Mouse (Mus musculus): ENCODE results near the gene Auh. TPM values are rescaled to one million over a fixed set of nuclear protein-coding genes. Genes with fewer than 3 reads are reported as not detected.

Auh gene
- polyA plus RNA-seq, 1 experiment from 2014 or later: 33.6 TPM

DNA sequence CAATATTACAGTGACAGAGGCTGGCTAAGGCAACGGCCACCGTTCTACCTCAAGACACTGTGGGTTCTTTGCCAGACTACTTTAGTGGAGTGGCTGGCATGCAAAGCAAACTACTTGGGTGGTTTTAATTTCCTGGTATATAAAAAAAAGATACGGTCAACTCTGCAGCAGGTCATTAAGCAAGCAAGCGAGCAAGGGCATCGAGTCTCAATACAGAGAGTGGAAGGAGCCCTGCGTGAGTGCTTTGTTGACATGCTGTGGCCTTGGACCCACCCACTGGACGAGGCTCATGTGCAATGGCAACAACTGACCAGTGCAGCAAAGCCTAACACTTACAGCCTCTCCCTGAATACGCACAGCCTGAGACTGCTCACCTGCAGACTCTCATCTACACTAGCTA is 27.0 kb downstream of the Auh start:
- no peak overlapping the region for H3K4me3 ChIP-seq (ENCODE audit: low read depth, low read length)
- H3K4me2 ChIP-seq (ENCODE audit: low read depth, severe bottlenecking): no peak overlapping the region
- H3K9me3 ChIP-seq (ENCODE audit: control insufficient read depth, low read length): no peaks in the 10 kb centered on the region
- WGBS: 47% methylated on average over 8 of the region's 8 CpGs
- H3K27ac ChIP-seq (replicated peaks; ENCODE audit: low read depth, low read length): no peak overlapping the region
- H3K9ac ChIP-seq (ENCODE audit: low read length): no peak overlapping the region
- H3K4me1 ChIP-seq (ENCODE audit: control insufficient read depth, insufficient read depth, low read length): peaks cover 19% of the 10 kb centered on the region
- DNase-seq (ENCODE audit: low spot score) (no peak), ATAC-seq (ENCODE audit: insufficient number of reproducible peaks, low FRiP score, low TSS enrichment, low read depth) (no peak)
- H3K36me3 ChIP-seq (ENCODE audit: control insufficient read depth, insufficient read depth, low read length): no peaks in the 10 kb centered on the region; the same call in 1 of the 2 replicates
- H3K27me3 ChIP-seq (ENCODE audit: control insufficient read depth, insufficient read depth, low read length): no peaks in the 10 kb centered on the region

- Histone ChIP-seq H3K4me1 (ENCODE audit: control insufficient read depth, insufficient read depth, low read length) (peaks cover 19% of the 10 kb centered on the region), H3K27me3 (ENCODE audit: control insufficient read depth, insufficient read depth, low read length) (no peaks in the 10 kb centered on the region), H3K4me2 (ENCODE audit: low read depth, severe bottlenecking) (no peak overlapping the region), H3K9me3 (ENCODE audit: control insufficient read depth, low read length) (no peaks in the 10 kb centered on the region), H3K27ac (replicated peaks; ENCODE audit: low read depth, low read length) (no peak overlapping the region), H3K4me3 (ENCODE audit: low read depth, low read length) (no peak overlapping the region), H3K36me3 (ENCODE audit: control insufficient read depth, insufficient read depth, low read length) (no peaks in the 10 kb centered on the region), H3K9ac (ENCODE audit: low read length) (no peak overlapping the region)
- WGBS: 92% methylated on average over 5 of the region's 5 CpGs
- no peak for DNase-seq (ENCODE audit: low spot score)
- no peak for ATAC-seq (ENCODE audit: insufficient number of reproducible peaks, low FRiP score, low TSS enrichment, low read depth)
Measured at GRCm38 (mm10) chr13:52899664-52900063, 29.8 kb downstream of the Auh start.

DNA sequence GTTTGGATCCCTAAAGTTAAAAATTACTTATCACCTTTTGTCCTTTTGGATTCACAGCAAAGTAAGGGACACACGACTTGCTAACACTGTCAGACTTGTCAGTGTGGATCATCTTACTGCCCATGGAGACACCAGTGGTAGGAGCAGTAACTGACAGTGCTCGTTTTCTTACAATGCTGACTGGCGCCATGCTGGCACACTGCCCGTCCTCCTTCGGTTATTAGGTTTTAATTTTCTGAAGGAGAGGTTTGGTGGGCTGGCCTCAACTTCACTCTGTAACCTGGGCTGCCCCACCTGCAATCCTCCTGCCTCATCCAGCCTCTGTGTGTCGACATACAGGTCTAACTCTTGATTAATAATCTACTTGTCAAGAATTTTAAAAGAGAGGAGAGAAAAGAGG is 31.7 kb downstream of the Auh start:
- Histone ChIP-seq H3K9ac (ENCODE audit: low read length) (no peak overlapping the region), H3K9me3 (ENCODE audit: control insufficient read depth, low read length) (no peaks in the 10 kb centered on the region), H3K36me3 (ENCODE audit: control insufficient read depth, insufficient read depth, low read length) (no peaks in the 10 kb centered on the region), H3K27ac (replicated peaks; ENCODE audit: low read depth, low read length) (no peak overlapping the region), H3K4me2 (ENCODE audit: low read depth, severe bottlenecking) (no peak overlapping the region), H3K4me1 (ENCODE audit: control insufficient read depth, insufficient read depth, low read length) (peaks cover 10% of the 10 kb centered on the region), H3K4me3 (ENCODE audit: low read depth, low read length) (no peak overlapping the region), H3K27me3 (ENCODE audit: control insufficient read depth, insufficient read depth, low read length) (no peaks in the 10 kb centered on the region)
- ATAC-seq (ENCODE audit: insufficient number of reproducible peaks, low FRiP score, low TSS enrichment, low read depth): no peak
- WGBS: 84% methylated on average over 6 of the region's 6 CpGs
- no peak for DNase-seq (ENCODE audit: low spot score)

- no peak for ATAC-seq (ENCODE audit: insufficient number of reproducible peaks, low FRiP score, low TSS enrichment, low read depth)
- 91% methylated on average over 1 of the region's 1 CpGs for WGBS
Measured at GRCm38 (mm10) chr13:52892791-52893190, 36.7 kb downstream of the Auh start.

GRCm38 (mm10) chr13:52892065-52892503 is 37.4 kb downstream of the Auh start:
- Histone ChIP-seq H3K4me2 (ENCODE audit: low read depth, severe bottlenecking) (no peak overlapping the region), H3K4me3 (ENCODE audit: low read depth, low read length) (no peak overlapping the region), H3K4me1 (ENCODE audit: control insufficient read depth, insufficient read depth, low read length) (peaks cover 2% of the 10 kb centered on the region), H3K27me3 (ENCODE audit: control insufficient read depth, insufficient read depth, low read length) (no peaks in the 10 kb centered on the region), H3K36me3 (ENCODE audit: control insufficient read depth, insufficient read depth, low read length) (no peaks in the 10 kb centered on the region), H3K9me3 (ENCODE audit: control insufficient read depth, low read length) (no peaks in the 10 kb centered on the region), H3K9ac (ENCODE audit: low read length) (no peak overlapping the region), H3K27ac (replicated peaks; ENCODE audit: low read depth, low read length) (no peak overlapping the region)
- ATAC-seq (ENCODE audit: insufficient number of reproducible peaks, low FRiP score, low TSS enrichment, low read depth): no peak
- 66% methylated on average over 10 of the region's 10 CpGs for WGBS
- DNase-seq (ENCODE audit: low spot score): no peak

More at GRCm38 (mm10) chr13:52892791-52893190, 36.7 kb downstream of the Auh start:
- H3K4me2 ChIP-seq (ENCODE audit: low read depth, severe bottlenecking): no peak overlapping the region
- H3K9ac ChIP-seq (ENCODE audit: low read length): no peak overlapping the region
- peaks cover 2% of the 10 kb centered on the region for H3K4me1 ChIP-seq (ENCODE audit: control insufficient read depth, insufficient read depth, low read length)
- H3K27ac ChIP-seq (replicated peaks; ENCODE audit: low read depth, low read length): no peak overlapping the region
- H3K4me3 ChIP-seq (ENCODE audit: low read depth, low read length): no peak overlapping the region
- H3K36me3 ChIP-seq (ENCODE audit: control insufficient read depth, insufficient read depth, low read length): no peaks in the 10 kb centered on the region
- no peaks in the 10 kb centered on the region for H3K9me3 ChIP-seq (ENCODE audit: control insufficient read depth, low read length)
- no peak for DNase-seq (ENCODE audit: low spot score)
- no peaks in the 10 kb centered on the region for H3K27me3 ChIP-seq (ENCODE audit: control insufficient read depth, insufficient read depth, low read length)

DNA sequence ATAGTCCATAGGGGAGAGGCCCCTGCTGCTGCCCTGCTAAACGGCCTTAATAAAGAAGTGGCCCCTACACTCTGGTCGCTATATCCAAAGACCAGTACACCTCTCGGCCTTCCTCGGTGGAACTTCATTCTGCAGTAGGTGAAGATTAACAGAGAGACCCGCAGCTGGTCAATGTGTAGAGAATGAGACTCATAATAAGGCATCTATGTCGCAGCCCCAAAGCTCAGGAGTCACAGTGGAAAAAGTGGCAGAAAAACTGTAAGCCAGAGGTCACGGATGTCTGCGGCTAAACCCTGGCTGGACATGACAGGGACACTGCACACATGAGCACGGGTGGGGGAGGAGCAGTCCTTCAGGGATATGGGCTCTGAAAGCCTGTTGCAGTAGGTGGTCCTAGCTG is 39.2 kb downstream of the Auh start:
- Histone ChIP-seq H3K4me3 (ENCODE audit: low read depth, low read length) (no peak overlapping the region), H3K27me3 (ENCODE audit: control insufficient read depth, insufficient read depth, low read length) (no peaks in the 10 kb centered on the region), H3K4me1 (ENCODE audit: control insufficient read depth, insufficient read depth, low read length) (peaks cover 2% of the 10 kb centered on the region), H3K9me3 (ENCODE audit: control insufficient read depth, low read length) (no peaks in the 10 kb centered on the region), H3K27ac (replicated peaks; ENCODE audit: low read depth, low read length) (no peak overlapping the region), H3K4me2 (ENCODE audit: low read depth, severe bottlenecking) (no peak overlapping the region), H3K9ac (ENCODE audit: low read length) (no peak overlapping the region), H3K36me3 (ENCODE audit: control insufficient read depth, insufficient read depth, low read length) (no peaks in the 10 kb centered on the region)
- no peak for ATAC-seq (ENCODE audit: insufficient number of reproducible peaks, low FRiP score, low TSS enrichment, low read depth)
- DNase-seq (ENCODE audit: low spot score): no peak
- WGBS: 86% methylated on average over 9 of the region's 9 CpGs

- Histone ChIP-seq H3K9me3 (ENCODE audit: control insufficient read depth, low read length) (no peaks in the 10 kb centered on the region), H3K27me3 (ENCODE audit: control insufficient read depth, insufficient read depth, low read length) (no peaks in the 10 kb centered on the region), H3K9ac (ENCODE audit: low read length) (no peak overlapping the region), H3K36me3 (ENCODE audit: control insufficient read depth, insufficient read depth, low read length) (no peaks in the 10 kb centered on the region), H3K4me3 (ENCODE audit: low read depth, low read length) (no peak overlapping the region), H3K4me2 (ENCODE audit: low read depth, severe bottlenecking) (no peak overlapping the region), H3K4me1 (ENCODE audit: control insufficient read depth, insufficient read depth, low read length) (peaks cover 2% of the 10 kb centered on the region), H3K27ac (replicated peaks; ENCODE audit: low read depth, low read length) (no peak overlapping the region)
- ATAC-seq (ENCODE audit: insufficient number of reproducible peaks, low FRiP score, low TSS enrichment, low read depth) (no peak), DNase-seq (ENCODE audit: low spot score) (no peak)
- WGBS: 87% methylated on average over 7 of the region's 7 CpGs
Measured at GRCm38 (mm10) chr13:52886779-52887178, 42.7 kb downstream of the Auh start.

GRCm38 (mm10) chr13:52883960-52884326 is 45.5 kb downstream of the Auh start:
- Histone ChIP-seq H3K4me2 (ENCODE audit: low read depth, severe bottlenecking) (no peak overlapping the region), H3K9me3 (ENCODE audit: control insufficient read depth, low read length) (no peaks in the 10 kb centered on the region), H3K4me3 (ENCODE audit: low read depth, low read length) (no peak overlapping the region), H3K4me1 (ENCODE audit: control insufficient read depth, insufficient read depth, low read length) (peaks cover 5% of the 10 kb centered on the region; the same call in 1 of the 2 replicates), H3K9ac (ENCODE audit: low read length) (no peak overlapping the region), H3K27ac (replicated peaks; ENCODE audit: low read depth, low read length) (no peak overlapping the region), H3K27me3 (ENCODE audit: control insufficient read depth, insufficient read depth, low read length) (no peaks in the 10 kb centered on the region), H3K36me3 (ENCODE audit: control insufficient read depth, insufficient read depth, low read length) (no peaks in the 10 kb centered on the region)
- DNase-seq (ENCODE audit: low spot score) (no peak), ATAC-seq (ENCODE audit: insufficient number of reproducible peaks, low FRiP score, low TSS enrichment, low read depth) (no peak)
- WGBS: 86% methylated on average over 3 of the region's 4 CpGs
